Mouse (Mus musculus): ENCODE data around the gene Mrps36. TPM values are rescaled to one million over a fixed set of nuclear protein-coding genes. Genes with fewer than 3 reads are reported as not detected.

Mrps36 gene
- polyA plus RNA-seq, 1 experiment, result 126 TPM

DNA sequence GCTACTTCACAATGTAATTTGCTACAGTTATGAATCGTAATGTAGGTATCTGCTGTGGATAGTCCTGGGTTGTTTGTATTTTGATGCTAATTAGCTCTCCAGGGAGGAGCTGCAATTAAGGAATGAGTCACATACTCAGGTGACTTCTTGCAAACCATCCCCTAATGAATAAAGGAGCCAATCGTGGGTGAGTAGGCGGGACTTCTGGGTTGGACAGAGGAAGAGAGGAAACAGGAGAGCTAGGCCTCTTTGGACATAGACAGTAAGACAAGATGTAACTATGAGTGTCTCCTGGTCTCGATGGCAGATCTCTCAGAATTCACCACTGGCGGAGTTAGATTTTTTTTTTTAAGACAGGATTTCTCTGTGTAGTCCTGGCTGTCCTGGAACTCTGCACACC is 22.8 kb downstream of the Mrps36 start:
- no peak overlapping the region for H3ac ChIP-seq (ENCODE audit: control insufficient read depth, insufficient read length)
- no peaks in the 10 kb centered on the region for H3K27me3 ChIP-seq (ENCODE audit: control insufficient read depth, insufficient read depth, insufficient read length)
- H3K36me3 ChIP-seq (ENCODE audit: control insufficient read depth, insufficient read depth), result peaks cover 42% of the 10 kb centered on the region
- peaks cover 41% of the 10 kb centered on the region for H3K79me2 ChIP-seq (ENCODE audit: control insufficient read depth, insufficient read depth)
- no peak overlapping the region for H3K4me2 ChIP-seq (ENCODE audit: low read depth)
- no peak overlapping the region for H3K4me3 ChIP-seq
- TF ChIP-seq TCF12 (IDR thresholded peaks at IDR 0.05; ENCODE audit: insufficient read depth, poor library complexity, severe bottlenecking) (no peak), E2F4 (IDR thresholded peaks at IDR 0.05; ENCODE audit: insufficient read depth) (no peak), MYOG (IDR thresholded peaks at IDR 0.05; ENCODE audit: control insufficient read depth in 1 of 3, insufficient read depth in 1 of 3, insufficient read length in 2 of 3, low read depth in 2 of 3) (no peak), CEBPB (IDR thresholded peaks at IDR 0.05; ENCODE audit: insufficient read depth, poor library complexity, severe bottlenecking) (no peak), TCF3 (IDR thresholded peaks at IDR 0.05; ENCODE audit: insufficient read length, low read depth) (no peak), SRF (IDR thresholded peaks at IDR 0.05; ENCODE audit: control insufficient read depth, insufficient read length, low read depth) (no peak), MYOD1 (IDR thresholded peaks at IDR 0.05; ENCODE audit: control insufficient read depth in 1 of 3, insufficient read length in 2 of 3, low read depth in 2 of 3) (no peak), POLR2A (IDR thresholded peaks at IDR 0.05; ENCODE audit: insufficient read length, low read depth) (no peak), REST (IDR thresholded peaks at IDR 0.05; ENCODE audit: insufficient read depth, insufficient read length) (no peak), USF1 (IDR thresholded peaks at IDR 0.05; ENCODE audit: low read depth) (no peak), POLR2AphosphoS2 (IDR thresholded peaks at IDR 0.05; ENCODE audit: insufficient read length, low read depth) (no peak), MAX (IDR thresholded peaks at IDR 0.05; ENCODE audit: low read depth) (no peak)

DNA sequence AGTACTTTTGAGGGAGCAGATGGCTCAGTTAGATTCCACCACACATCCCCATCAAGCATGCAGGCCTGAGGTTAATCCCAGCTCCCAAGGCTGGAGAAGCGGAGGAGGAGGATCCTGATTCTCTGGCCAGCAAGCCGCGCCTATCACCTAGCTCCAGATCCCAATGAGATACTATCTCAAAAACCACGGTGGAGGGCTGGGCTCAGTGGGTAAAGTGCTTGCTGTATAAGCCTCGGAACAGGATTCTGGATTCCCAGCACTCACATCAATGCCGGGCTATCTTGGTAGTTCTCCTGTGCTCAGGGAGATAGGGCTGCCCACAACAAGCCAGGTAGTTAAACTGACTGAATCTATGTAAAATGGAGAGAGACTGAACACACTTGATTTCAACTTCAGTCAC is 29.0 kb downstream of the Mrps36 start:
- TF ChIP-seq REST (IDR thresholded peaks at IDR 0.05; ENCODE audit: insufficient read depth, insufficient read length) (no peak), MAX (IDR thresholded peaks at IDR 0.05; ENCODE audit: low read depth) (no peak), MYOG (IDR thresholded peaks at IDR 0.05; ENCODE audit: control insufficient read depth in 1 of 3, insufficient read depth in 1 of 3, insufficient read length in 2 of 3, low read depth in 2 of 3) (no peak), SRF (IDR thresholded peaks at IDR 0.05; ENCODE audit: control insufficient read depth, insufficient read length, low read depth) (no peak), POLR2AphosphoS2 (IDR thresholded peaks at IDR 0.05; ENCODE audit: insufficient read length, low read depth) (no peak), TCF3 (IDR thresholded peaks at IDR 0.05; ENCODE audit: insufficient read length, low read depth) (no peak), USF1 (IDR thresholded peaks at IDR 0.05; ENCODE audit: low read depth) (no peak), MYOD1 (IDR thresholded peaks at IDR 0.05; ENCODE audit: control insufficient read depth in 1 of 3, insufficient read length in 2 of 3, low read depth in 2 of 3) (no peak), TCF12 (IDR thresholded peaks at IDR 0.05; ENCODE audit: insufficient read depth, poor library complexity, severe bottlenecking) (no peak), CEBPB (IDR thresholded peaks at IDR 0.05; ENCODE audit: insufficient read depth, poor library complexity, severe bottlenecking) (no peak), POLR2A (IDR thresholded peaks at IDR 0.05; ENCODE audit: insufficient read length, low read depth) (no peak), E2F4 (IDR thresholded peaks at IDR 0.05; ENCODE audit: insufficient read depth) (no peak)
- no peak overlapping the region for H3ac ChIP-seq (ENCODE audit: control insufficient read depth, insufficient read length)
- no peak overlapping the region for H3K4me3 ChIP-seq
- no peak overlapping the region for H3K4me2 ChIP-seq (ENCODE audit: low read depth)
- H3K79me2 ChIP-seq (ENCODE audit: control insufficient read depth, insufficient read depth), result no peaks in the 10 kb centered on the region
- H3K27me3 ChIP-seq (ENCODE audit: control insufficient read depth, insufficient read depth, insufficient read length), result no peaks in the 10 kb centered on the region
- peaks cover 50% of the 10 kb centered on the region for H3K36me3 ChIP-seq (ENCODE audit: control insufficient read depth, insufficient read depth)

- Histone ChIP-seq H3ac (ENCODE audit: control insufficient read depth, insufficient read length) (no peak overlapping the region), H3K79me2 (ENCODE audit: control insufficient read depth, insufficient read depth) (no peaks in the 10 kb centered on the region), H3K27me3 (ENCODE audit: control insufficient read depth, insufficient read depth, insufficient read length) (no peaks in the 10 kb centered on the region), H3K4me3 (no peak overlapping the region), H3K4me2 (ENCODE audit: low read depth) (no peak overlapping the region), H3K36me3 (ENCODE audit: control insufficient read depth, insufficient read depth) (peaks cover 67% of the 10 kb centered on the region)
- TF ChIP-seq POLR2AphosphoS2 (IDR thresholded peaks at IDR 0.05; ENCODE audit: insufficient read length, low read depth) (no peak), E2F4 (IDR thresholded peaks at IDR 0.05; ENCODE audit: insufficient read depth) (no peak)
These were observed 38.3 kb downstream of the Mrps36 start for GRCm38 (mm10) chr13:100706206-100706605.

DNA sequence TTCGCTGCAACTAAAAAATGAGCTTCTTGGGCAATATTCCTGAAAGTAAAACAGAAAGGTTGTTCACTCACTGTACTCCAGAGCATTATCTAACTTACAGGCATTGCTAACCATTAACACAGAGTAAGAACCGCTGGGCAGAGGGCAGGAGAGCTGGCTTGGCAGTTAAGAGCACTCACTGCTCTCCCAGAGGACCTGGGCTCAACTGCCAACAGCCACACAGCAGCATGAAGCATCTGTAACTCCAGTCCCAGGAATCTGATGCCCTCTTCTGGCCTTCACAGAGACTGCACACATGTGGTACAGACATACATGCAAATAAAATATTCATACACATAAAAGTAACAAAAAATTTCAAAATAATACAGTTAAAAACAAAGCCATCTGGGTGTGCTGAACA is 41.0 kb downstream of the Mrps36 start:
- H3ac ChIP-seq (ENCODE audit: control insufficient read depth, insufficient read length), result no peak overlapping the region
- no peaks in the 10 kb centered on the region for H3K27me3 ChIP-seq (ENCODE audit: control insufficient read depth, insufficient read depth, insufficient read length)
- H3K4me2 ChIP-seq (ENCODE audit: low read depth), result no peak overlapping the region
- H3K79me2 ChIP-seq (ENCODE audit: control insufficient read depth, insufficient read depth), result no peaks in the 10 kb centered on the region
- no peak overlapping the region for H3K4me3 ChIP-seq
- TF ChIP-seq TCF3 (IDR thresholded peaks at IDR 0.05; ENCODE audit: insufficient read length, low read depth), result no peak
- no peak for TF ChIP-seq MYOD1 (IDR thresholded peaks at IDR 0.05; ENCODE audit: control insufficient read depth in 1 of 3, insufficient read length in 2 of 3, low read depth in 2 of 3)
- peaks cover 44% of the 10 kb centered on the region for H3K36me3 ChIP-seq (ENCODE audit: control insufficient read depth, insufficient read depth)

DNA sequence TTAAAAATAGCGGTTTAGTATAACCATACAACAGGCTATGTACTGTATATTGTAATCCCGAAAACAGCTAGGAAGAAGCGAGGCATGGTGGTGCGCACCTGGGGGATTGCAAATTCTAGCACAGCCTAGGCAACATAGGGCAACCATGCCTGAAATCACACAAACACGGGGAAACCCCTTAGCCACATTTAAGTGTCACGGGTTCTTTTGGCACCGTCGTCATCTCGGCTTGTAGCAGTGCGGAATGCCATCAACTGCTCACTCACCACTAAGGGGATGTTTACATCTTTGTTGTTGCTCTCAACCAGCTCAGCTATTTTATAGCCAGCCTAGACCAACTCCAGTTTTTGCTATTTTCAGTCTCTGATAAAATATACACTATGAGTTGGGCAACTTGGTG is 45.6 kb downstream of the Mrps36 start:
- Histone ChIP-seq H3K4me3 (no peak overlapping the region), H3K4me2 (ENCODE audit: low read depth) (no peak overlapping the region), H3ac (ENCODE audit: control insufficient read depth, insufficient read length) (no peak overlapping the region), H3K36me3 (ENCODE audit: control insufficient read depth, insufficient read depth) (peaks cover 28% of the 10 kb centered on the region), H3K27me3 (ENCODE audit: control insufficient read depth, insufficient read depth, insufficient read length) (no peaks in the 10 kb centered on the region), H3K79me2 (ENCODE audit: control insufficient read depth, insufficient read depth) (no peaks in the 10 kb centered on the region)
- TF ChIP-seq SRF (IDR thresholded peaks at IDR 0.05; ENCODE audit: control insufficient read depth, insufficient read length, low read depth) (no peak), TCF12 (IDR thresholded peaks at IDR 0.05; ENCODE audit: insufficient read depth, poor library complexity, severe bottlenecking) (no peak), MYOG (IDR thresholded peaks at IDR 0.05; ENCODE audit: control insufficient read depth in 1 of 3, insufficient read depth in 1 of 3, insufficient read length in 2 of 3, low read depth in 2 of 3) (no peak), USF1 (IDR thresholded peaks at IDR 0.05; ENCODE audit: low read depth) (no peak), POLR2A (IDR thresholded peaks at IDR 0.05; ENCODE audit: insufficient read length, low read depth) (no peak), POLR2AphosphoS2 (IDR thresholded peaks at IDR 0.05; ENCODE audit: insufficient read length, low read depth) (no peak), MAX (IDR thresholded peaks at IDR 0.05; ENCODE audit: low read depth) (no peak), MYOD1 (IDR thresholded peaks at IDR 0.05; ENCODE audit: control insufficient read depth in 1 of 3, insufficient read length in 2 of 3, low read depth in 2 of 3) (no peak), E2F4 (IDR thresholded peaks at IDR 0.05; ENCODE audit: insufficient read depth) (no peak), CEBPB (IDR thresholded peaks at IDR 0.05; ENCODE audit: insufficient read depth, poor library complexity, severe bottlenecking) (no peak), TCF3 (IDR thresholded peaks at IDR 0.05; ENCODE audit: insufficient read length, low read depth) (no peak), REST (IDR thresholded peaks at IDR 0.05; ENCODE audit: insufficient read depth, insufficient read length) (no peak)

Measured in myocyte (in vitro differentiated cells).